Mouse (Mus musculus): ENCODE measurements around the gene Ddx42. TPM values are rescaled to one million over a fixed set of nuclear protein-coding genes. Genes with fewer than 3 reads are reported as not detected.
"Not testable (repeated sequence)": the region's sequence is repeated elsewhere in the genome, so short reads cannot be mapped to it uniquely, and the experiment has no call there.

Ddx42 gene
- polyA plus RNA-seq, 1 experiment from 2014 or later, result 42.3 TPM

- no peaks in the 10 kb centered on the region for H3K27me3 ChIP-seq (replicated peaks)
- ATAC-seq, result no peak
- WGBS (ENCODE audit: insufficient replicate concordance), result 81% methylated on average over 3 of the region's 3 CpGs
- H3K9ac ChIP-seq, result peak overlapping the region; percentile 79; the same call in 1 of the 2 replicates
- H3K36me3 ChIP-seq, result peaks cover 9% of the 10 kb centered on the region
- H3K4me2 ChIP-seq, result peak overlapping the region; percentile 87
- H3K27ac ChIP-seq, result 0 out of 2 replicates have a peak overlapping the region, but pooled peaks have one; percentile 91
- H3K4me3 ChIP-seq, result no peak overlapping the region; the same call in 1 of the 2 replicates
- H3K9me3 ChIP-seq (replicated peaks), result no peaks in the 10 kb centered on the region
- H3K4me1 ChIP-seq, result peaks cover 37% of the 10 kb centered on the region
These were observed 25.0 kb upstream of the Ddx42 start for GRCm38 (mm10) chr11:106191716-106192115.

- Histone ChIP-seq H3K9me3 (replicated peaks) (no peaks in the 10 kb centered on the region), H3K4me3 (peak overlapping the region; percentile 70), H3K27ac (peak overlapping the region; percentile 91), H3K4me1 (peaks cover 37% of the 10 kb centered on the region), H3K4me2 (peak overlapping the region; percentile 87), H3K36me3 (peaks cover 15% of the 10 kb centered on the region), H3K27me3 (replicated peaks) (no peaks in the 10 kb centered on the region), H3K9ac (peak overlapping the region; percentile 79)
- ATAC-seq, result no peak
- WGBS (ENCODE audit: insufficient replicate concordance), result 33% methylated on average over 5 of the region's 5 CpGs
These were observed 24.5 kb upstream of the Ddx42 start for GRCm38 (mm10) chr11:106192241-106192640.

- Histone ChIP-seq H3K9me3 (replicated peaks) (no peaks in the 10 kb centered on the region), H3K27me3 (replicated peaks) (no peaks in the 10 kb centered on the region), H3K4me3 (peak overlapping the region; percentile 70), H3K9ac (peak overlapping the region; percentile 79), H3K4me1 (peaks cover 38% of the 10 kb centered on the region), H3K27ac (peak overlapping the region; percentile 91), H3K4me2 (peak overlapping the region; percentile 87), H3K36me3 (peaks cover 20% of the 10 kb centered on the region)
- peak; percentile 54 for ATAC-seq
- 6% methylated on average over 19 of the region's 19 CpGs for WGBS (ENCODE audit: insufficient replicate concordance)
These were observed 23.9 kb upstream of the Ddx42 start for GRCm38 (mm10) chr11:106192657-106193370.

- Histone ChIP-seq H3K4me3 (peak overlapping the region; percentile 70), H3K4me1 (peaks cover 45% of the 10 kb centered on the region), H3K4me2 (peak overlapping the region; percentile 87), H3K36me3 (peaks cover 28% of the 10 kb centered on the region), H3K27me3 (replicated peaks) (no peaks in the 10 kb centered on the region), H3K27ac (peak overlapping the region; percentile 91), H3K9me3 (replicated peaks) (no peaks in the 10 kb centered on the region), H3K9ac (peak overlapping the region; percentile 79)
- ATAC-seq, result peak; percentile 97
- WGBS (ENCODE audit: insufficient replicate concordance), result under 1% methylated on average over 43 of the region's 44 CpGs
These were observed 23.2 kb upstream of the Ddx42 start for GRCm38 (mm10) chr11:106193371-106194154.

- no peak for ATAC-seq
- Histone ChIP-seq H3K27me3 (replicated peaks) (no peaks in the 10 kb centered on the region), H3K27ac (peak overlapping the region; percentile 86), H3K9me3 (replicated peaks) (no peaks in the 10 kb centered on the region), H3K4me3 (peak overlapping the region; percentile 70), H3K36me3 (peaks cover 33% of the 10 kb centered on the region), H3K4me1 (peaks cover 50% of the 10 kb centered on the region), H3K9ac (peak overlapping the region; percentile 79), H3K4me2 (peak overlapping the region; percentile 87)
- WGBS (ENCODE audit: insufficient replicate concordance), result 32% methylated on average over 3 of the region's 3 CpGs
These were observed 22.6 kb upstream of the Ddx42 start for GRCm38 (mm10) chr11:106194155-106194541.

GRCm38 (mm10) chr11:106194891-106195290 lies 21.8 kb upstream of the Ddx42 start:
- no peak overlapping the region for H3K4me3 ChIP-seq
- WGBS (ENCODE audit: insufficient replicate concordance), result 87% methylated on average over 7 of the region's 7 CpGs
- ATAC-seq, result no peak
- H3K9me3 ChIP-seq (replicated peaks), result no peaks in the 10 kb centered on the region
- H3K4me2 ChIP-seq, result no peak overlapping the region
- H3K27me3 ChIP-seq (replicated peaks), result no peaks in the 10 kb centered on the region
- 0 out of 2 replicates have a peak overlapping the region, but pooled peaks have one; percentile 2 for H3K9ac ChIP-seq
- peaks cover 38% of the 10 kb centered on the region for H3K36me3 ChIP-seq
- 0 out of 2 replicates have a peak overlapping the region, but pooled peaks have one; percentile 26 for H3K27ac ChIP-seq
- H3K4me1 ChIP-seq, result peaks cover 50% of the 10 kb centered on the region

- Histone ChIP-seq H3K9me3 (replicated peaks) (no peaks in the 10 kb centered on the region), H3K27ac (peak overlapping the region; percentile 26; the same call in 1 of the 2 replicates), H3K36me3 (peaks cover 42% of the 10 kb centered on the region), H3K4me1 (peaks cover 50% of the 10 kb centered on the region), H3K9ac (no peak overlapping the region), H3K4me2 (no peak overlapping the region), H3K27me3 (replicated peaks) (no peaks in the 10 kb centered on the region), H3K4me3 (no peak overlapping the region)
- no peak for ATAC-seq
These were observed 21.4 kb upstream of the Ddx42 start for GRCm38 (mm10) chr11:106195341-106195740.

GRCm38 (mm10) chr11:106198277-106198676 lies 18.4 kb upstream of the Ddx42 start:
- WGBS (ENCODE audit: insufficient replicate concordance), result 44% methylated on average over 4 of the region's 4 CpGs
- no peak overlapping the region for H3K4me2 ChIP-seq
- H3K27ac ChIP-seq, result 0 out of 2 replicates have a peak overlapping the region, but pooled peaks have one; percentile 12
- H3K4me1 ChIP-seq, result peaks cover 53% of the 10 kb centered on the region
- ATAC-seq, result no peak
- no peaks in the 10 kb centered on the region for H3K27me3 ChIP-seq (replicated peaks)
- H3K9ac ChIP-seq, result no peak overlapping the region
- H3K9me3 ChIP-seq (replicated peaks), result no peaks in the 10 kb centered on the region
- H3K4me3 ChIP-seq, result no peak overlapping the region
- H3K36me3 ChIP-seq, result peaks cover 70% of the 10 kb centered on the region

- ATAC-seq; H3K4me2 ChIP-seq; H3K9ac ChIP-seq; H3K27me3 ChIP-seq (replicated peaks); H3K9me3 ChIP-seq (replicated peaks); H3K27ac ChIP-seq; H3K4me3 ChIP-seq: not testable (repeated sequence)
- 84% methylated on average over 7 of the region's 7 CpGs for WGBS (ENCODE audit: insufficient replicate concordance)
- peaks cover 87% of the 10 kb centered on the region for H3K36me3 ChIP-seq
- peaks cover 41% of the 10 kb centered on the region for H3K4me1 ChIP-seq
These were observed 16.7 kb upstream of the Ddx42 start for GRCm38 (mm10) chr11:106199997-106200396.

GRCm38 (mm10) chr11:106200756-106201155 lies 16.0 kb upstream of the Ddx42 start:
- H3K27me3 ChIP-seq (replicated peaks), result no peaks in the 10 kb centered on the region
- ATAC-seq, result no peak
- H3K4me2 ChIP-seq, result no peak overlapping the region; the same call in 1 of the 2 replicates
- no peak overlapping the region for H3K9ac ChIP-seq
- H3K4me3 ChIP-seq, result no peak overlapping the region
- H3K9me3 ChIP-seq (replicated peaks), result no peaks in the 10 kb centered on the region
- peaks cover 94% of the 10 kb centered on the region for H3K36me3 ChIP-seq
- H3K4me1 ChIP-seq, result peaks cover 36% of the 10 kb centered on the region
- H3K27ac ChIP-seq, result peak overlapping the region; percentile 51; the same call in 1 of the 2 replicates
- 54% methylated on average over 6 of the region's 6 CpGs for WGBS (ENCODE audit: insufficient replicate concordance)

- Histone ChIP-seq H3K36me3 (peaks cover 93% of the 10 kb centered on the region), H3K27ac (peak overlapping the region; percentile 56; the same call in 1 of the 2 replicates), H3K4me2 (no peak overlapping the region; the same call in 1 of the 2 replicates)
These were observed 15.2 kb upstream of the Ddx42 start for GRCm38 (mm10) chr11:106201337-106202122.

More at GRCm38 (mm10) chr11:106201337-106202122, 15.2 kb upstream of the Ddx42 start:
- Histone ChIP-seq H3K9me3 (replicated peaks) (no peaks in the 10 kb centered on the region), H3K4me3 (no peak overlapping the region), H3K9ac (no peak overlapping the region), H3K4me1 (peaks cover 36% of the 10 kb centered on the region), H3K27me3 (replicated peaks) (no peaks in the 10 kb centered on the region)
- 71% methylated on average over 19 of the region's 19 CpGs for WGBS (ENCODE audit: insufficient replicate concordance)
- peak; percentile 74 for ATAC-seq
